ENCODE assay signal across 16 mouse cellular contexts in the genomic region with DNA sequence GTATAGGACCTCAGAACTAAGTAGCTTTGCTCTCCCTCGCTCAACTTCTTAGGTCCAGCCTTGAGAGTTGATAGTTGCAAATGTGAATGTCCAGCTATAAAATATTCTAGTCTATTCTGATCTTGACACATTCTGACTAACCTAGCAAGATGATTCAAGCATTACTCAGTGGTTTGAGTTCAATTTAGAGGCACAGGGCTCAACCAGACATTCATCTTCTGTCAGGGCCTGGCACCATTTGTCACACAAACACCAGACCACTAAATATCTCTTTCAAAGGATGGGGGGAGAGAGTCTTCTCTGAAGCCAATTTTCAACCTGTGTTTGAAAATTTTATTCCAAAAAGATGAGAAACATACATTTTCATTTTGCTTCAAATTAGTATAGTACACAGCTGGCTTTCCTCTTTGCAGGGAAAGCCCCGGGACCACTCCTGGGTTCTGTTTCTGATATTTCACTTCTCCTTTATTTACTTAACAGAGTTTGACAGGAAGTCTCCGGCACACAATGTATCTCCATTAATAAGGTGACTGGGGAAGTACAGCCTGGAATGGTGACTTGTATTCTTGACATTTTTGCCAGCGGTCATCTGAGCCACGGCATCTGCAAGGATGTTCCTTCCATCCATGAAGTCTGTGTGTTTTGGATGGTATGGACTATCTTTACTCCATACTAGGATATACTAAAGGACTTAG.
A peak's percentile ranks its signal among the peaks of the same experiment; 100 is the strongest.
DNase-seq lines count a peak whose midpoint lies in the region; ATAC-seq and TF ChIP-seq lines count a peak whose summit lies in the region.
"Had no signal": no experiment of that assay in that cellular context is flagged by ENCODE, and none has a peak within 500 bp of the region (broad histone marks: within the 10 kb centered on the region; RNA-seq: fewer than 3 reads in every experiment).

No protein-coding gene starts in this region.

- no peak overlapping the region for H3K4me3 ChIP-seq in myocyte
- no peak overlapping the region for H3K4me3 ChIP-seq in hindbrain, embryonic 16.5 days (ENCODE audit: low read length)
- H3K4me3 ChIP-seq: embryonic facial prominence, embryonic 12.5 days; heart, embryonic 15.5 days; left cerebral cortex, adult 2 months; limb, embryonic 12.5 days; neural tube, embryonic 13.5 days had no signal

- no peak overlapping the region for H3ac ChIP-seq in myocyte (ENCODE audit: control insufficient read depth, insufficient read length)

- no peak for TF ChIP-seq POLR2A in myocyte (IDR thresholded peaks at IDR 0.05; ENCODE audit: insufficient read length, low read depth)

- H3K36me3 ChIP-seq in myocyte (ENCODE audit: control insufficient read depth, insufficient read depth), result no peaks in the 10 kb centered on the region
- H3K36me3 ChIP-seq in hindbrain, embryonic 16.5 days (ENCODE audit: control insufficient read depth, insufficient read depth, low read length), result no peaks in the 10 kb centered on the region
- H3K36me3 ChIP-seq: embryonic facial prominence, embryonic 12.5 days; heart, embryonic 15.5 days; limb, embryonic 12.5 days; neural tube, embryonic 13.5 days had no signal

- DNase-seq in embryo, embryonic 10.5 days (ENCODE audit: low spot score), result peak; percentile 14
- DNase-seq in embryo, embryonic 9.5 days (ENCODE audit: extremely low spot score), result no peak
- peak; percentile 7 to 12 for DNase-seq in spleen, adult 18-20 months
- no peak for DNase-seq in spleen, postnatal 4 days (ENCODE audit: low spot score in 2 of 2)
- peak; percentile 52 for DNase-seq in Muller cell, postnatal 12 days (ENCODE audit: inconsistent ontology term)
- no peak for DNase-seq in ovary, adult 18-20 months (ENCODE audit: low spot score)
- DNase-seq: cerebellum, adult 9-10 months; thymus, adult 18-20 months had no signal

- no peak overlapping the region for H3K27ac ChIP-seq in hindbrain, embryonic 16.5 days (ENCODE audit: low read depth, low read length)
- H3K27ac ChIP-seq: embryonic facial prominence, embryonic 12.5 days; heart, embryonic 15.5 days; left cerebral cortex, adult 2 months; limb, embryonic 12.5 days; neural tube, embryonic 13.5 days had no signal

- ATAC-seq in hindbrain, embryonic 16.5 days, result no peak
- ATAC-seq: activated CD4-positive, CD25-positive, alpha-beta regulatory T cell, adult 4 months had no signal

- H3K4me2 ChIP-seq in myocyte (ENCODE audit: low read depth), result peak overlapping the region; percentile 56
- no peak overlapping the region for H3K4me2 ChIP-seq in hindbrain, embryonic 16.5 days (ENCODE audit: low read length)
- H3K4me2 ChIP-seq: embryonic facial prominence, embryonic 12.5 days; heart, embryonic 15.5 days; limb, embryonic 12.5 days; neural tube, embryonic 13.5 days had no signal

- H3K9ac ChIP-seq in hindbrain, embryonic 16.5 days (ENCODE audit: low read depth, low read length), result no peak overlapping the region
- H3K9ac ChIP-seq: embryonic facial prominence, embryonic 12.5 days; heart, embryonic 15.5 days; limb, embryonic 12.5 days; neural tube, embryonic 13.5 days had no signal

- H3K4me1 ChIP-seq in hindbrain, embryonic 16.5 days (ENCODE audit: control insufficient read depth, insufficient read depth, low read depth, low read length), result no peaks in the 10 kb centered on the region

- H3K9me3 ChIP-seq in hindbrain, embryonic 16.5 days (ENCODE audit: control insufficient read depth, low read length), result no peaks in the 10 kb centered on the region
- H3K9me3 ChIP-seq: embryonic facial prominence, embryonic 12.5 days; heart, embryonic 15.5 days; limb, embryonic 12.5 days; neural tube, embryonic 13.5 days had no signal

- H3K27me3 ChIP-seq in myocyte (ENCODE audit: control insufficient read depth, insufficient read depth, insufficient read length), result no peaks in the 10 kb centered on the region
- H3K27me3 ChIP-seq in hindbrain, embryonic 16.5 days (replicated peaks; ENCODE audit: control insufficient read depth, insufficient read depth, low read length), result no peaks in the 10 kb centered on the region
- H3K27me3 ChIP-seq: embryonic facial prominence, embryonic 12.5 days; heart, embryonic 15.5 days; limb, embryonic 12.5 days; neural tube, embryonic 13.5 days had no signal

- 79% methylated on average over 5 of the region's 5 CpGs for WGBS in hindbrain, embryonic 16.5 days

- no peaks in the 10 kb centered on the region for H3K79me2 ChIP-seq in myocyte (ENCODE audit: control insufficient read depth, insufficient read depth)

TF ChIP-seq in myocyte, 11 proteins besides CTCF, POLR2A, EP300 and RAD21:
- no peak for TF ChIP-seq SRF (IDR thresholded peaks at IDR 0.05; ENCODE audit: control insufficient read depth, insufficient read length, low read depth)
- TF ChIP-seq TCF12 (IDR thresholded peaks at IDR 0.05; ENCODE audit: insufficient read depth, poor library complexity, severe bottlenecking), result no peak
- no peak for TF ChIP-seq CEBPB (IDR thresholded peaks at IDR 0.05; ENCODE audit: insufficient read depth, poor library complexity, severe bottlenecking)
- TF ChIP-seq MYOD1 (IDR thresholded peaks at IDR 0.05; ENCODE audit: control insufficient read depth in 1 of 3, insufficient read length in 2 of 3, low read depth in 2 of 3), result no peak
- no peak for TF ChIP-seq REST (IDR thresholded peaks at IDR 0.05; ENCODE audit: insufficient read depth, insufficient read length)
- TF ChIP-seq MAX (IDR thresholded peaks at IDR 0.05; ENCODE audit: low read depth), result no peak
- TF ChIP-seq MYOG (IDR thresholded peaks at IDR 0.05; ENCODE audit: control insufficient read depth in 1 of 3, insufficient read depth in 1 of 3, insufficient read length in 2 of 3, low read depth in 2 of 3), result no peak
- TF ChIP-seq POLR2AphosphoS2 (IDR thresholded peaks at IDR 0.05; ENCODE audit: insufficient read length, low read depth), result no peak
- TF ChIP-seq TCF3 (IDR thresholded peaks at IDR 0.05; ENCODE audit: insufficient read length, low read depth), result no peak
- TF ChIP-seq E2F4 (IDR thresholded peaks at IDR 0.05; ENCODE audit: insufficient read depth), result no peak
- TF ChIP-seq USF1 (IDR thresholded peaks at IDR 0.05; ENCODE audit: low read depth), result no peak
TF ChIP-seq in myocyte: peak in this region for 0.

Comparison
In these comparisons a context has a peak if more than half of its experiments do, and no peak if none do; other contexts are left out.
1. DNase-seq: peak in embryo, embryonic 10.5 days (single experiment), spleen, adult 18-20 months (2 of 2) and Muller cell, postnatal 12 days (single experiment); none in embryo, embryonic 9.5 days (single experiment), spleen, postnatal 4 days (0 of 2) and ovary, adult 18-20 months (single experiment).